Mouse (Mus musculus): ENCODE data around the gene Mau2.

GRCm38 (mm10) chr8:70030255-70030654 is 12.3 kb downstream of the Mau2 start:
- no peak for TF ChIP-seq CTCF (IDR thresholded peaks at IDR 0.05; ENCODE audit: low read depth, low read length)
- no peak for TF ChIP-seq POLR2A (IDR thresholded peaks at IDR 0.05; ENCODE audit: insufficient read depth, low read length)

All from ES-Bruce4 (cell line).